Mouse (Mus musculus) gonadal fat pad, adult 2 months (tissue): ENCODE measurements around the gene Ap3b1. TPM values are rescaled to one million over a fixed set of nuclear protein-coding genes. Genes with fewer than 3 reads are reported as not detected.

Experiments used
- DNase-seq: peaks from one replicate; pipeline ENCODE4 v3.0.0-alpha.2; 2012; ENCODE audit warnings: low read depth
- polyA plus RNA-seq: library from polyadenylated mRNA; depleted of rRNA; stranded (reverse); fragments of >200 nt; gene quantifications from 2 replicates; pipeline ENCODE4 v1.2.3, GENCODE M21; 2012; rRNA removed

Ap3b1 gene
- polyA plus RNA-seq, 1 experiment: 32.4 TPM

- DNase-seq: no peak
These were observed 236.5 kb downstream of the Ap3b1 start for GRCm38 (mm10) chr13:94595289-94595688.

GRCm38 (mm10) chr13:94595701-94596361 lies 237.1 kb downstream of the Ap3b1 start:
- no peak for DNase-seq

- DNase-seq: no peak
These were observed 237.8 kb downstream of the Ap3b1 start for GRCm38 (mm10) chr13:94596386-94597033.

GRCm38 (mm10) chr13:94599718-94600117 lies 241.0 kb downstream of the Ap3b1 start:
- no peak for DNase-seq

DNA sequence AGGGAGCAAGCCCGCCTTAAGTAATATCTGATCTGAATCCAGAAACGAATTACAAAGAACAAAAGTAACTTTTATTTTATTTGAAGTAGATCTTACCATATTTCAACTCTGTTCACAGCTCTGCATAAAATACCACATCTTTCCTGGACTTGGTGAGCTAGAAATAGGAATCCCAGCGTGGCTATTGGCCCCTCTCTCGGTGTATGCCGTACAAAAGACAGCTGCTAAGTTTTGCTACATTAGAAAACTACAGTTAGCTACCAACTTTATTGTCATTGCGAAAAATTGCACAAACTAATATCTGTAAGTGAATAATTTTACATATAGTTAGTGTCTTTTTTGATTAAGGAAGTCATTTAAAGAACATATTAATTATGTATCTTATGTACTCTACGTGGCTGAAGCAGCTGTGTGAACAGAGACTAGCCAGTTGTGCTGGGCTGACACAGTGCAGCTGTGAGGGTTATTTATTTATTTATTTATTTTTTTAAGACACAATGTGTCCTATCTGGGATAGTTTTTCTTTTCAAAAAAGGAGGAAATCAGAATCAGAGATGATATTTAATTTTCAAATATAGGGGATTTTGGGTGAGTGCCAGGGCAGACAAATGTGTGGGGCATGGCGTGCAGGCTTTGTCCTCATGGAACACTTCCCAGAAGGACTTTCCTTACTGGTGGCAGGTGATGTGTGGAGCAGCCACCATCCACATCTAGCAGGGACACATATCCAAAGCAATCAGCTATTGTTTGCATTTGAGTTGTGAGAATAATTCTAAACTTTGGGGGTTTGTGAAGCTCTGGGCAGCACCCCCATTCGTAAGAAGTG lies 248.5 kb downstream of the Ap3b1 start:
- DNase-seq: no peak

GRCm38 (mm10) chr13:94607861-94608223 lies 249.1 kb downstream of the Ap3b1 start:
- no peak for DNase-seq

- DNase-seq: no peak
These were observed 249.7 kb downstream of the Ap3b1 start for GRCm38 (mm10) chr13:94608420-94608831.

DNA sequence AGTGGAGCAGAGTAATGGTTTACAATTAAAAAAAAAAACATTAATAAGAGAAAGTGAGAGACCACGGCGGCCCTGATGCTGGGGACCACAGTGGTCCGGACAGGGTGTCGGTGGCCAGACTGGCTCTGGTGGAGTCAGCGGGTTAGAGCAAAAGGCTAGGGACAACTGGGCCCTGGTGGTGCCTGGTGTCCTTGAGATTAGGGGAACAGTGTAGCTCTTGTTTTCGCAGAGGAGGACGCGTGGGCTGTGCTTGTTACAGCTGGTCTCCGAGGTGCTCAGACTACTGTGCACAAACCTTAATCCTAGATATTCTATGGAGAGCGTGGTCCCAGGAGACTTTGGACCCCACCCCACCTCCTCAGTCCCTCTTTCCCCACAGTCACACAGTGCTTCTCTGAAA lies 250.2 kb downstream of the Ap3b1 start:
- no peak for DNase-seq

Other genes starting within 250 kb of the Ap3b1 start
- 31.1 and 32.1 TPM in 2 replicates for gene Scamp1, start 73.1 kb upstream of the Ap3b1 start, polyA plus RNA-seq